Mouse (Mus musculus) layer of hippocampus, adult 2 months (tissue): Measurements from ENCODE around the gene Stmn3. TPM values are rescaled to one million over a fixed set of nuclear protein-coding genes. Genes with fewer than 3 reads are reported as not detected.

Source experiments
- DNase-seq, 2 experiments: peaks; one replicate each; pipeline ENCODE4 v3.0.0; 2022; ENCODE audit warnings: low spot score in 2 of 2
- H3K27ac ChIP-seq: fragments of 200-600 bp; 2 replicates; pipeline ENCODE4 v1.8.1; 2022
- H3K4me3 ChIP-seq: fragments of 200-600 bp; 2 replicates; pipeline ENCODE4 v1.8.1; 2022; ENCODE audit warnings: mild to moderate bottlenecking
- CTCF ChIP-seq: fragments of 200-600 bp; conservative IDR thresholded peaks from 2 replicates; pipeline ENCODE4 v1.8.1; 2022; ENCODE audit warnings: antibody characterized with exemption, mild to moderate bottlenecking, moderate library complexity
- long read RNA-seq, 2 experiments: library from polyadenylated mRNA; stranded (forward); transcript quantifications; one replicate each; pipeline ENCODE4 v2.0.0; 2021; ENCODE audit warnings: borderline mapping rate in 2 of 2
- total RNA-seq, 2 experiments: library from RNA; stranded (reverse); gene quantifications; 2 replicates each; pipeline ENCODE4 v1.2.3; 2021

Stmn3 gene
- 100 to 1,000 TPM; 527 to 593 TPM for total RNA-seq
- long read RNA-seq, experiment 1, transcript Stmn3-201 (5 exons, 1,136 nt) = major isoform, 478 of 503 reads
- long read RNA-seq, experiment 1, partial matches to known transcripts = 17 of 503 reads
- long read RNA-seq, experiment 1, other reads (novel, unspliced or antisense) = 8 of 503 reads
- long read RNA-seq, experiment 2, transcript Stmn3-201 (5 exons, 1,136 nt) = major isoform, 671 of 708 reads
- long read RNA-seq, experiment 2, partial matches to known transcripts = 27 of 708 reads
- long read RNA-seq, experiment 2, other reads (novel, unspliced or antisense) = 10 of 708 reads

GRCm38 (mm10) chr2:181314080-181314810 is at the start of gene Stmn3:
Stmn3 (minus strand) TSS chr2:181314500.
- peak within 1 kb of the TSS; percentile 95 for H3K27ac ChIP-seq
- TF ChIP-seq CTCF = no peak
- H3K4me3 ChIP-seq = peak within 1 kb of the TSS; percentile 67
- peak; percentile 77 to 78 for DNase-seq

GRCm38 (mm10) chr2:181363946-181364345 is 49.6 kb upstream of the Stmn3 start:
- no peak for TF ChIP-seq CTCF
- no peak overlapping the region for H3K27ac ChIP-seq

GRCm38 (mm10) chr2:181356780-181357179 is 42.5 kb upstream of the Stmn3 start:
- H3K4me3 ChIP-seq = no peak overlapping the region
- H3K27ac ChIP-seq = no peak overlapping the region
- TF ChIP-seq CTCF = no peak
- DNase-seq = no peak

More at GRCm38 (mm10) chr2:181363946-181364345, 49.6 kb upstream of the Stmn3 start:
- DNase-seq = no peak
- H3K4me3 ChIP-seq = peak overlapping the region; percentile 77

- TF ChIP-seq CTCF = no peak
Observed at GRCm38 (mm10) chr2:181342766-181343165, 28.5 kb upstream of the Stmn3 start.

GRCm38 (mm10) chr2:181340426-181340825 is 26.1 kb upstream of the Stmn3 start:
- no peak overlapping the region for H3K27ac ChIP-seq
- H3K4me3 ChIP-seq = no peak overlapping the region
- TF ChIP-seq CTCF = no peak
- DNase-seq = no peak

More at GRCm38 (mm10) chr2:181342766-181343165, 28.5 kb upstream of the Stmn3 start:
- no peak for DNase-seq
- Histone ChIP-seq H3K4me3 (no peak overlapping the region), H3K27ac (no peak overlapping the region)

- peak; percentile 50 to 73 for DNase-seq
- H3K4me3 ChIP-seq = no peak overlapping the region
- peak; percentile 87 for TF ChIP-seq CTCF
- H3K27ac ChIP-seq = no peak overlapping the region
Observed at GRCm38 (mm10) chr2:181334023-181334422, 19.7 kb upstream of the Stmn3 start.

GRCm38 (mm10) chr2:181332542-181332941 is 18.2 kb upstream of the Stmn3 start:
- TF ChIP-seq CTCF = no peak

DNA sequence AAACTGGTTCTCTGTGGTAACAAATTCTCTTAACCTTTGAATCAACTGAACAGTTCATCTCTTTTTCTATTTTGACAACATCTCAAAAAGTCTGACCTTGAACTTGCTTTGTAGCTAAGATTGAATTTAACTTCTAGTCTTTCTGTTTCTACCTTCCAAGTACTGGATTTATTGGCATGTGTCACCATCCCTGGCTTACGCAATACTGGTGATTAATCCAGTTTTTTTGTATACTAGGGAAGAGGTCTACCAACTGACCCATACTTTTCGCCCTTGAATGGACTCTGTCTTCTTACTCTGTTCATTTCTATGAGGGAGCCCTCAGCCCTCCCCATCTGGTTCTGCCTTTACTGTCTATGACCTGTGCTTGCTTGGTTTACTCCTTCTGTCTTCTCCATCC is 11.8 kb upstream of the Stmn3 start:
- no peak for DNase-seq
- no peak for TF ChIP-seq CTCF
- no peak overlapping the region for H3K27ac ChIP-seq
- H3K4me3 ChIP-seq = no peak overlapping the region

More at GRCm38 (mm10) chr2:181332542-181332941, 18.2 kb upstream of the Stmn3 start:
- Histone ChIP-seq H3K27ac (no peak overlapping the region), H3K4me3 (no peak overlapping the region)
- DNase-seq = no peak

- DNase-seq = no peak
- TF ChIP-seq CTCF = no peak
- H3K27ac ChIP-seq = no peak overlapping the region
- no peak overlapping the region for H3K4me3 ChIP-seq
Observed at GRCm38 (mm10) chr2:181322136-181322535, 7.8 kb upstream of the Stmn3 start.

- no peak for DNase-seq
- H3K4me3 ChIP-seq = peak overlapping the region; percentile 58
- peak overlapping the region; percentile 88 for H3K27ac ChIP-seq
- TF ChIP-seq CTCF = no peak
Observed at GRCm38 (mm10) chr2:181320103-181320499, 5.8 kb upstream of the Stmn3 start.

- DNase-seq = peak; percentile 80 to 81
- peak within 1 kb of the TSS; percentile 58 for H3K4me3 ChIP-seq
- H3K27ac ChIP-seq = peak within 1 kb of the TSS; percentile 88
- TF ChIP-seq CTCF = peak; percentile 60
Observed at GRCm38 (mm10) chr2:181319248-181320102, 5.2 kb upstream of the Stmn3 start, which contains the start of gene Rtel1. Rtel1 (plus strand) TSS chr2:181319739.

GRCm38 (mm10) chr2:181313344-181314079 is 788 bp downstream of the Stmn3 start:
- Histone ChIP-seq H3K27ac (peak overlapping the region; percentile 95), H3K4me3 (peak overlapping the region; percentile 67)
- no peak for TF ChIP-seq CTCF
- DNase-seq = peak; percentile 14 to 30
